Mouse (Mus musculus): Measurements from ENCODE around the gene Kti12.

GRCm38 (mm10) chr4:108834115-108834970 is 13.2 kb upstream of the Kti12 start, which contains the start of gene Txndc12:
- TF ChIP-seq POLR2A (IDR thresholded peaks at IDR 0.05; ENCODE audit: borderline replicate concordance, control insufficient read depth, low read depth, low read length), result no peak
- TF ChIP-seq CTCF (IDR thresholded peaks at IDR 0.05; ENCODE audit: control insufficient read depth, insufficient read depth, low read length), result no peak

Measured in bone marrow, adult 2 months (tissue).